Mouse (Mus musculus) C2C12 (cell line): ENCODE data around the gene Gpr137b.
"Not testable (repeated sequence)": the region's sequence is repeated elsewhere in the genome, so short reads cannot be mapped to it uniquely, and the experiment has no call there.

ENCODE experiments used
- CTCF ChIP-seq: IDR thresholded peaks from one replicate; pipeline ENCODE4 v1.5.1; 2011; ENCODE audit not compliant: control insufficient read depth, insufficient read depth, insufficient read length
- FOSL1 ChIP-seq: IDR thresholded peaks from one replicate; pipeline ENCODE4 v1.8.0; 2011; ENCODE audit warnings: mild to moderate bottlenecking, low read length; ENCODE audit not compliant: poor library complexity, insufficient read depth, severe bottlenecking

DNA sequence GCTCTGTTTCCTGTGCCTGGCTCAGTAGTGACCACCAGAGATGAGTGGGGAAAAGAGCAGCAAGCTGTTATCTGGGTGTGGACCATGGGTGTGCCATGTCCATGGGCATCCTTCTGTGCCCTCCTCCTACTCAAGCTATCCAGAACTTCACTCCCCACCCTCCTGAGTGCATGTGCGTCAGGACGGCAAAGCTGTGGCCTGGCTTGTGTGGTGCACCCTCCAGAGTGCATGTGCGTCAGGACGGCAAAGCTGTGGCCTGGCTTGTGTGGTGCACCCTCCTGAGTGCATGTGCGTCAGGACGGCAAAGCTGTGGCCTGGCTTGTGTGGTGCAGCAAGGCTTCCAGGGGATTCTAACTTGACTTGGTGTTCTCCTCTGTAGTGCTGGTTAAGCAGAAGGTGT, 31.6 kb downstream of the Gpr137b start:
- not testable (repeated sequence) for TF ChIP-seq CTCF, FOSL1
